Mouse (Mus musculus) G1E (cell line): ENCODE results near the gene Ednra.

Experiments
- CTCF ChIP-seq: IDR thresholded peaks from 2 replicates; pipeline ENCODE4 v1.5.1; 2012; ENCODE audit warnings: low read depth, low read length, inconsistent platforms, mixed read lengths
- GATA1 ChIP-seq: IDR thresholded peaks from 2 replicates; pipeline ENCODE4 v1.6.1; 2012; ENCODE audit warnings: borderline replicate concordance, low read length, inconsistent platforms, mixed read lengths
- POLR2AphosphoS5 ChIP-seq: IDR thresholded peaks from 2 replicates; pipeline ENCODE4 v1.6.1; 2012; ENCODE audit warnings: low read depth, low read length, inconsistent platforms; ENCODE audit not compliant: insufficient replicate concordance

- TF ChIP-seq CTCF (no peak), GATA1 (no peak), POLR2AphosphoS5 (no peak)
Observed at GRCm38 (mm10) chr8:77688978-77689377, 35.3 kb downstream of the Ednra start.
